Mouse (Mus musculus): ENCODE measurements around the gene Lbhd2. TPM values are rescaled to one million over a fixed set of nuclear protein-coding genes. Genes with fewer than 3 reads are reported as not detected.

The Lbhd2 gene
- total RNA-seq, 2 experiments from 2014 or later = not detected

Other genes starting within 250 kb of the Lbhd2 start
- 10 to 100 TPM; 12.4 to 15.5 TPM for gene Traf3, start 240.4 kb upstream of the Lbhd2 start, total RNA-seq (2021)
- gene 4930595D18Rik, start 222.3 kb upstream of the Lbhd2 start, total RNA-seq (2021) = not detected
- not detected for gene Amn, start 135.7 kb upstream of the Lbhd2 start, total RNA-seq (2021)
- 10 to 100 TPM; 73.0 to 82.1 TPM for gene Cdc42bpb, start 29.1 kb upstream of the Lbhd2 start, total RNA-seq (2021)
- 1 to 10 TPM; 4.1 to 5.5 TPM for gene Exoc3l4, start 10.2 kb downstream of the Lbhd2 start, total RNA-seq (2021)
- gene Tnfaip2, start 35.7 kb downstream of the Lbhd2 start, total RNA-seq (2021) = 10 to 100 TPM; 38.0 to 40.4 TPM
- 1 to 10 TPM; 1.2 to 1.7 TPM for gene Gm266, start 79.0 kb downstream of the Lbhd2 start, total RNA-seq (2021)
- 100 to 1,000 TPM; 155 to 167 TPM for gene Eif5, start 131.2 kb downstream of the Lbhd2 start, total RNA-seq (2021)
- 10 to 100 TPM; 65.2 to 72.1 TPM for gene Mark3, start 167.7 kb downstream of the Lbhd2 start, total RNA-seq (2021)

Data from heart, postnatal 14 days (tissue).